Mouse (Mus musculus) CD4-positive, CD25-positive, alpha-beta regulatory T cell, adult 4 months (primary cell): Measurements from ENCODE around the gene Lama4. TPM values are rescaled to one million over a fixed set of nuclear protein-coding genes. Genes with fewer than 3 reads are reported as not detected.

ENCODE experiments used
- ATAC-seq: one replicate; pipeline ENCODE4 v1.8.0; 2017
- polyA plus RNA-seq, 2 experiments: library from polyadenylated mRNA; unstranded; fragments of 100-300 nt; shearing (Covaris generic); gene quantifications; one replicate each; pipeline ENCODE4 v1.2.1; 2017

Lama4 gene
- polyA plus RNA-seq, 2 experiments from 2014 or later: 0.16 TPM; not detected in 1

GRCm38 (mm10) chr10:38994719-38995450 lies 29.6 kb downstream of the Lama4 start:
- ATAC-seq: no peak

GRCm38 (mm10) chr10:38995896-38996295 lies 30.6 kb downstream of the Lama4 start:
- no peak for ATAC-seq

- no peak for ATAC-seq
Observed at GRCm38 (mm10) chr10:39000951-39001350, 35.6 kb downstream of the Lama4 start.

- ATAC-seq: peak; percentile 26
Observed at GRCm38 (mm10) chr10:39002521-39002920, 37.2 kb downstream of the Lama4 start.

GRCm38 (mm10) chr10:39003520-39003919 lies 38.2 kb downstream of the Lama4 start:
- ATAC-seq: no peak

GRCm38 (mm10) chr10:39005494-39005893 lies 40.2 kb downstream of the Lama4 start:
- peak; percentile 60 for ATAC-seq

GRCm38 (mm10) chr10:39006433-39007105 lies 41.3 kb downstream of the Lama4 start:
- no peak for ATAC-seq

- no peak for ATAC-seq
Observed at GRCm38 (mm10) chr10:39014836-39015235, 49.5 kb downstream of the Lama4 start.

GRCm38 (mm10) chr10:39017986-39018385 lies 52.7 kb downstream of the Lama4 start:
- no peak for ATAC-seq

- ATAC-seq: no peak
Observed at GRCm38 (mm10) chr10:39018635-39019034, 53.3 kb downstream of the Lama4 start.

GRCm38 (mm10) chr10:39023618-39024256 lies 58.4 kb downstream of the Lama4 start:
- ATAC-seq: peak; percentile 87

GRCm38 (mm10) chr10:39026529-39026928 lies 61.2 kb downstream of the Lama4 start:
- ATAC-seq: no peak

GRCm38 (mm10) chr10:39027058-39027457 lies 61.7 kb downstream of the Lama4 start:
- ATAC-seq: no peak

- ATAC-seq: no peak
Observed at GRCm38 (mm10) chr10:39028403-39028802, 63.1 kb downstream of the Lama4 start.

- no peak for ATAC-seq
Observed at GRCm38 (mm10) chr10:39029297-39030147, 64.2 kb downstream of the Lama4 start.

- no peak for ATAC-seq
Observed at GRCm38 (mm10) chr10:39030148-39030685, 64.9 kb downstream of the Lama4 start.

- ATAC-seq: peak; percentile 77
Observed at GRCm38 (mm10) chr10:39039564-39039963, 74.2 kb downstream of the Lama4 start.

- no peak for ATAC-seq
Observed at GRCm38 (mm10) chr10:39040026-39040425, 74.7 kb downstream of the Lama4 start.

GRCm38 (mm10) chr10:39044476-39044995 lies 79.2 kb downstream of the Lama4 start:
- no peak for ATAC-seq

- ATAC-seq: no peak
Observed at GRCm38 (mm10) chr10:39045111-39045510, 79.8 kb downstream of the Lama4 start.

- no peak for ATAC-seq
Observed at GRCm38 (mm10) chr10:39047775-39048174, 82.5 kb downstream of the Lama4 start.
